Mouse (Mus musculus) neural tube, embryonic 14.5 days (tissue): ENCODE measurements around the gene Cwh43. TPM values are rescaled to one million over a fixed set of nuclear protein-coding genes. Genes with fewer than 3 reads are reported as not detected.
A peak's percentile ranks its signal among the peaks of the same experiment; 100 is the strongest.

ENCODE experiments used
- ATAC-seq: fragments of 200-750 bp; cut with Nextera tagmentation; 2 replicates; pipeline ENCODE4 v1.8.0; 2017; ENCODE audit warnings: low read depth, mild to moderate bottlenecking, moderate TSS enrichment, moderate library complexity
- H3K27ac ChIP-seq: fragments of 300-500 bp; sonication (generic); 2 replicates; pipeline ENCODE4 v1.5.1; 2014; ENCODE audit warnings: low read depth, mild to moderate bottlenecking, control low read depth, low read length, moderate library complexity, mixed read lengths
- H3K27me3 ChIP-seq: fragments of 300-500 bp; sonication (generic); 2 replicates; pipeline ENCODE4 v1.6.1; 2014; ENCODE audit warnings: low read length; ENCODE audit not compliant: control insufficient read depth, insufficient read depth
- H3K36me3 ChIP-seq: fragments of 300-500 bp; sonication (generic); 2 replicates; pipeline ENCODE4 v1.6.1; 2014; ENCODE audit warnings: low read length, mixed read lengths; ENCODE audit not compliant: control insufficient read depth, insufficient read depth
- H3K4me1 ChIP-seq: fragments of 300-500 bp; sonication (generic); 2 replicates; pipeline ENCODE4 v1.6.1; 2014; ENCODE audit warnings: low read length; ENCODE audit not compliant: control insufficient read depth, insufficient read depth
- H3K4me2 ChIP-seq: fragments of 300-500 bp; sonication (generic); 2 replicates; pipeline ENCODE4 v1.6.1; 2014; ENCODE audit warnings: mild to moderate bottlenecking, low read depth, low read length, control low read depth
- H3K4me3 ChIP-seq: fragments of 300-500 bp; sonication (generic); 2 replicates; pipeline ENCODE4 v1.5.1; 2014; ENCODE audit warnings: low read depth, low read length, control low read depth, mixed read lengths
- H3K9ac ChIP-seq: fragments of 300-500 bp; sonication (generic); replicated peaks from 2 replicates; pipeline ENCODE4 v1.6.1; 2014; ENCODE audit warnings: low read depth, mild to moderate bottlenecking, control low read depth, low read length, mixed read lengths
- H3K9me3 ChIP-seq: fragments of 300-500 bp; sonication (generic); 2 replicates; pipeline ENCODE4 v1.6.1; 2016; ENCODE audit warnings: low read length; ENCODE audit not compliant: control insufficient read depth
- WGBS: fragments of 180-500 bp; shearing (Covaris S2); extraction: QIAGEN DNeasy Blood & Tissue Kit; methylation state at CpG from one replicate; pipeline ENCODE4 v1.1.7; 2014; 5-methylcytosine and 5-hydroxymethylcytosine counted together
- polyA plus RNA-seq: library from polyadenylated mRNA; unstranded; fragments of >200 nt; fragmentation: Nextera tagmentation; extraction: Ambion mirVana; gene quantifications from 2 replicates; pipeline ENCODE4 v1.2.1, GENCODE M21; 2014

Gene Cwh43
- polyA plus RNA-seq, result 0.55 and 0.88 TPM in 2 replicates

GRCm38 (mm10) chr5:73405981-73406722, at the start of gene Cwh43:
Gene Cwh43, plus strand, starts transcription at chr5:73406075.
- WGBS, result 3% methylated on average over 49 of the region's 49 CpGs
- peak; percentile 54; the same call in 1 of the 2 replicates for ATAC-seq
- Histone ChIP-seq H3K4me1 (peaks cover 4% of the 10 kb centered on the region; the same call in 1 of the 2 replicates), H3K27ac (no peak within 1 kb of the TSS), H3K9me3 (no peaks in the 10 kb centered on the region), H3K4me2 (peak within 1 kb of the TSS; percentile 55), H3K36me3 (no peaks in the 10 kb centered on the region), H3K27me3 (peaks cover 10% of the 10 kb centered on the region; the same call in 1 of the 2 replicates), H3K4me3 (peak within 1 kb of the TSS; percentile 28), H3K9ac (peak within 1 kb of the TSS; percentile 39)

- ATAC-seq, result no peak
- H3K36me3 ChIP-seq, result no peaks in the 10 kb centered on the region
- H3K4me3 ChIP-seq, result no peak overlapping the region
- no peaks in the 10 kb centered on the region for H3K27me3 ChIP-seq
- no peak overlapping the region for H3K4me2 ChIP-seq
- H3K27ac ChIP-seq, result no peak overlapping the region
- no peak overlapping the region for H3K9ac ChIP-seq
- H3K4me1 ChIP-seq, result 0 out of 2 replicates have a peak, but pooled peaks cover 6% of the 10 kb centered on the region
- WGBS, result 83% methylated on average over 6 of the region's 6 CpGs
- no peaks in the 10 kb centered on the region for H3K9me3 ChIP-seq
These were observed 46.6 kb upstream of the Cwh43 start for GRCm38 (mm10) chr5:73359134-73359751.

- peak overlapping the region; percentile 20; the same call in 1 of the 2 replicates for H3K4me2 ChIP-seq
- ATAC-seq, result no peak
- H3K4me1 ChIP-seq, result 0 out of 2 replicates have a peak, but pooled peaks cover 2% of the 10 kb centered on the region
- no peaks in the 10 kb centered on the region for H3K36me3 ChIP-seq
- no peak overlapping the region for H3K9ac ChIP-seq
- H3K27ac ChIP-seq, result no peak overlapping the region
- H3K9me3 ChIP-seq, result no peaks in the 10 kb centered on the region
- H3K4me3 ChIP-seq, result no peak overlapping the region
- 32% methylated on average over 12 of the region's 12 CpGs for WGBS
- no peaks in the 10 kb centered on the region for H3K27me3 ChIP-seq
These were observed 46.1 kb upstream of the Cwh43 start for GRCm38 (mm10) chr5:73359752-73360141.

DNA sequence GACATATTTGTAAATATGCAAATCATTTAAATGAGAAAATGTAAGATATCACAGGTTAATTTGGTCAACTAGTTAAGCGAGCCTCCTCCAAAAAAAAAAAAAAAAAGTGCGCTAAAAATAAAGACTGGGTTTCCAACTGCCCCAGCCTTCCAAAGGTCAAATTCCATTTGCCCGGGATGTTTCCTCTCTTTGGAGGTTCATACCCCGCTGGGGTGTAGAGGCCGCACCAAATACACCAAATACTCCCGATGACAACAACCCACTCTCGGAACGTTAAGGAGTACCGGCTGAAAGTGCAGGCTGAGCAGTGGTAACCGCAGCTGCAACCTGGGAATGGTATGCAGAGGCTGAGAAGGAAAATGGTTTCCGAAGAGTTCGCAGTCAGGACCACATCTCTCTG, 45.6 kb upstream of the Cwh43 start:
- H3K9me3 ChIP-seq, result no peaks in the 10 kb centered on the region
- no peak overlapping the region for H3K9ac ChIP-seq
- ATAC-seq, result no peak
- 36% methylated on average over 12 of the region's 12 CpGs for WGBS
- no peak overlapping the region for H3K4me3 ChIP-seq
- H3K4me1 ChIP-seq, result no peaks in the 10 kb centered on the region
- no peaks in the 10 kb centered on the region for H3K27me3 ChIP-seq
- peak overlapping the region; percentile 20; the same call in 1 of the 2 replicates for H3K4me2 ChIP-seq
- no peaks in the 10 kb centered on the region for H3K36me3 ChIP-seq
- H3K27ac ChIP-seq, result no peak overlapping the region

- no peaks in the 10 kb centered on the region for H3K9me3 ChIP-seq
- no peak overlapping the region for H3K9ac ChIP-seq
- no peaks in the 10 kb centered on the region for H3K27me3 ChIP-seq
- 88% methylated on average over 7 of the region's 7 CpGs for WGBS
- no peak overlapping the region for H3K4me3 ChIP-seq
- no peak for ATAC-seq
- H3K27ac ChIP-seq, result no peak overlapping the region
- H3K36me3 ChIP-seq, result no peaks in the 10 kb centered on the region
- no peaks in the 10 kb centered on the region for H3K4me1 ChIP-seq
- H3K4me2 ChIP-seq, result no peak overlapping the region
These were observed 43.5 kb upstream of the Cwh43 start for GRCm38 (mm10) chr5:73362338-73362737.

GRCm38 (mm10) chr5:73362791-73363190, 43.1 kb upstream of the Cwh43 start:
- Histone ChIP-seq H3K27ac (no peak overlapping the region), H3K27me3 (no peaks in the 10 kb centered on the region), H3K9me3 (no peaks in the 10 kb centered on the region), H3K4me1 (no peaks in the 10 kb centered on the region), H3K4me3 (no peak overlapping the region), H3K4me2 (no peak overlapping the region), H3K9ac (no peak overlapping the region), H3K36me3 (no peaks in the 10 kb centered on the region)
- no peak for ATAC-seq
- WGBS, result 70% methylated on average over 5 of the region's 5 CpGs

- Histone ChIP-seq H3K4me1 (no peaks in the 10 kb centered on the region), H3K4me3 (no peak overlapping the region), H3K27me3 (no peaks in the 10 kb centered on the region), H3K27ac (no peak overlapping the region), H3K9ac (no peak overlapping the region), H3K4me2 (no peak overlapping the region), H3K36me3 (no peaks in the 10 kb centered on the region), H3K9me3 (no peaks in the 10 kb centered on the region)
- ATAC-seq, result no peak
- WGBS, result 91% methylated on average over 2 of the region's 2 CpGs
These were observed 41.6 kb upstream of the Cwh43 start for GRCm38 (mm10) chr5:73364107-73364864.

DNA sequence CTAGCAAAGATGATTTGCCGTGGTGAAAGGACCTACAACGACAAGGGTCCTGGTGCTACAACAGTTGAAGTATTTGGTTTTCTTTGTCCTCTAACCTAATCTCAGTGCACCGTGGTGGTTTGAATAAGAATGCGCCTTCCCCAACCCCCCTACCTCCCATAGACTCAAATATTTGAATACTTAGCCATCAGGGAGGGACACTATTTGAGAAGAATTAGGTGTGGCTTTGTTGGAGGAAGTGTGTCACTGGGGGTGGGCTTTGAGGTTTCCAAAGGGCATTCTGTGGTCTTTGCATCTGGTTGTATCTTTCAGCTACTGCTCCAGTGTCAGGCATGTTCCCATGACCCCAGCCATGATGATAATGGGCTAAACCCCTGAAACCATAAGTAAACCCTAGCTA, 38.0 kb upstream of the Cwh43 start:
- H3K36me3 ChIP-seq, result no peaks in the 10 kb centered on the region

More for the DNA sequence above, 38.0 kb upstream of the Cwh43 start:
- Histone ChIP-seq H3K4me2 (no peak overlapping the region), H3K27ac (no peak overlapping the region), H3K27me3 (no peaks in the 10 kb centered on the region), H3K9me3 (no peaks in the 10 kb centered on the region), H3K4me3 (no peak overlapping the region), H3K4me1 (no peaks in the 10 kb centered on the region), H3K9ac (no peak overlapping the region)
- 85% methylated on average over 4 of the region's 4 CpGs for WGBS
- ATAC-seq, result no peak
